Mouse (Mus musculus) gastrocnemius, postnatal 25 days (tissue): Measurements from ENCODE around the gene Itpripl2. TPM values are rescaled to one million over a fixed set of nuclear protein-coding genes. Genes with fewer than 3 reads are reported as not detected.
A peak's percentile ranks its signal among the peaks of the same experiment; 100 is the strongest.

ENCODE experiments used
- DNase-seq: peaks from one replicate; pipeline ENCODE4 v3.0.0; 2022
- long read RNA-seq, 2 experiments: library from polyadenylated mRNA; stranded (forward); transcript quantifications; one replicate each; pipeline ENCODE4 v2.0.0; 2021
- total RNA-seq, 2 experiments: library from RNA; stranded (reverse); gene quantifications; 1 replicate in 1 of 2; 2 replicates in 1 of 2; pipeline ENCODE4 v1.2.3; 2021

Itpripl2 gene
- total RNA-seq: 10 to 100 TPM; 10.4 to 11.4 TPM
- long read RNA-seq, experiment 1, full-length matches to known transcripts: 6 of 6 reads
- long read RNA-seq, experiment 1, partial matches to known transcripts: 0 of 6 reads
- long read RNA-seq, experiment 1, other reads (novel, unspliced or antisense): 0 of 6 reads
- long read RNA-seq, experiment 2: 0 reads

- DNase-seq: peak; percentile 86
These were observed at the start of gene Itpripl2 for GRCm38 (mm10) chr7:118491431-118492147. Gene Itpripl2, minus strand, starts transcription at chr7:118491975.

GRCm38 (mm10) chr7:118535076-118535475 is 43.3 kb upstream of the Itpripl2 start:
- DNase-seq: no peak

GRCm38 (mm10) chr7:118534326-118534725 is 42.6 kb upstream of the Itpripl2 start:
- DNase-seq: no peak

- DNase-seq: peak; percentile 92
These were observed 41.4 kb upstream of the Itpripl2 start, which contains the start of gene Coq7 for GRCm38 (mm10) chr7:118533178-118533578. Gene Coq7, minus strand, starts transcription at chr7:118533356.

- DNase-seq: peak; percentile 93
These were observed 40.9 kb upstream of the Itpripl2 start for GRCm38 (mm10) chr7:118532519-118533177.

GRCm38 (mm10) chr7:118526967-118527366 is 35.2 kb upstream of the Itpripl2 start:
- DNase-seq: no peak

GRCm38 (mm10) chr7:118522077-118522476 is 30.3 kb upstream of the Itpripl2 start:
- DNase-seq: no peak

GRCm38 (mm10) chr7:118519661-118520060 is 27.9 kb upstream of the Itpripl2 start:
- no peak for DNase-seq

GRCm38 (mm10) chr7:118518687-118519086 is 26.9 kb upstream of the Itpripl2 start:
- DNase-seq: peak; percentile 49

GRCm38 (mm10) chr7:118517819-118518218 is 26.0 kb upstream of the Itpripl2 start:
- DNase-seq: no peak

GRCm38 (mm10) chr7:118508556-118508955 is 16.8 kb upstream of the Itpripl2 start:
- no peak for DNase-seq

GRCm38 (mm10) chr7:118503844-118504243 is 12.1 kb upstream of the Itpripl2 start:
- DNase-seq: no peak

GRCm38 (mm10) chr7:118502333-118502732 is 10.6 kb upstream of the Itpripl2 start:
- DNase-seq: no peak

- peak; percentile 48 for DNase-seq
These were observed 8.1 kb upstream of the Itpripl2 start for GRCm38 (mm10) chr7:118499784-118500435.

- DNase-seq: no peak
These were observed 7.4 kb upstream of the Itpripl2 start for GRCm38 (mm10) chr7:118498984-118499783.

- peak; percentile 1 for DNase-seq
These were observed 3.3 kb upstream of the Itpripl2 start for GRCm38 (mm10) chr7:118494892-118495579.

- DNase-seq: no peak
These were observed 2.1 kb upstream of the Itpripl2 start for GRCm38 (mm10) chr7:118493892-118494291.

- peak; percentile 24 for DNase-seq
These were observed 927 bp downstream of the Itpripl2 start for GRCm38 (mm10) chr7:118490666-118491430.

GRCm38 (mm10) chr7:118489706-118490665 is 1.8 kb downstream of the Itpripl2 start:
- no peak for DNase-seq
